Comparison of ENCODE assay signal across 28 mouse cellular contexts in the genomic region with DNA sequence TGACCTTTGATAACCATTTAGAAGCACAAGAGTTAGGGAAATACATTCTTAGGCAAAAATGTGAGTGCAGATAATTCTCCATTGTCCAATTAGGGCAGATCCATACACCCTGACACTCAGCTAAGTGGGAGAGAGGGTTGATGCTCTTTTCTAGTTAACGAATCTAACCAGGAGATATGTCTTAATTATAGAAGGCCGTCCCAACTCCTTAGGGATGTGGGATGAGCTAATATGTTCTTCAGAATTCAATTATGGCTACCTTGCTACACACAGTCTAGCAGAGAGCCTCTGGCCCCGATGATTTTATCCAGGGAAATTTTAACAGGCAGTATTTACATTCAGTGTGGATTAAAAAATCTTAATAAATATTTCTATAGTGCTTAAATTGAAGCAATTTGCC. TPM values are rescaled to one million over a fixed set of nuclear protein-coding genes. Genes with fewer than 3 reads are reported as not detected.
A peak's percentile ranks its signal among the peaks of the same experiment; 100 is the strongest.
DNase-seq lines count a peak whose midpoint lies in the region; ATAC-seq and TF ChIP-seq lines count a peak whose summit lies in the region.
"Had no signal": no experiment of that assay in that cellular context is flagged by ENCODE, and none has a peak within 500 bp of the region (broad histone marks: within the 10 kb centered on the region; RNA-seq: fewer than 3 reads in every experiment).

No protein-coding gene starts in this region.

- DNase-seq in embryonic facial prominence, embryonic 14.5 days (ENCODE audit: low spot score) = no peak
- DNase-seq in embryonic facial prominence, embryonic 10.5 days (ENCODE audit: low spot score) = no peak
- DNase-seq in hindbrain, postnatal 0 days (ENCODE audit: low spot score) = no peak
- DNase-seq: adrenal gland, adult 8-10 months; adrenal gland, postnatal 36 days; B cell, adult 2 months; cerebellum, adult 11 months; cerebellum, adult 8-10 months; cerebellum, postnatal 14 days; embryo, embryonic 11 days; gastrocnemius, postnatal 10 days; heart, adult 18-20 months; heart, postnatal 10 days; heart, postnatal 4 days had no signal

- H3K4me2 ChIP-seq in embryonic facial prominence, embryonic 14.5 days (ENCODE audit: low read depth, low read length) = no peak overlapping the region
- H3K4me2 ChIP-seq in hindbrain, embryonic 15.5 days = no peak overlapping the region
- no peak overlapping the region for H3K4me2 ChIP-seq in hindbrain, postnatal 0 days (ENCODE audit: low read depth, low read length)
- no peak overlapping the region for H3K4me2 ChIP-seq in midbrain, embryonic 13.5 days (replicated peaks)
- no peak overlapping the region for H3K4me2 ChIP-seq in midbrain, embryonic 16.5 days (ENCODE audit: low read length)
- no peak overlapping the region for H3K4me2 ChIP-seq in midbrain, embryonic 15.5 days
- H3K4me2 ChIP-seq: embryonic facial prominence, embryonic 12.5 days; forebrain, embryonic 12.5 days had no signal

- no peak overlapping the region for H3K27ac ChIP-seq in embryonic facial prominence, embryonic 14.5 days (replicated peaks; ENCODE audit: low read depth, low read length)
- no peak overlapping the region for H3K27ac ChIP-seq in embryonic facial prominence, embryonic 10.5 days (replicated peaks)
- no peak overlapping the region for H3K27ac ChIP-seq in hindbrain, embryonic 15.5 days (replicated peaks)
- H3K27ac ChIP-seq in hindbrain, postnatal 0 days = no peak overlapping the region
- H3K27ac ChIP-seq in midbrain, embryonic 13.5 days = no peak overlapping the region
- no peak overlapping the region for H3K27ac ChIP-seq in midbrain, embryonic 16.5 days (ENCODE audit: low read length)
- no peak overlapping the region for H3K27ac ChIP-seq in midbrain, embryonic 15.5 days
- H3K27ac ChIP-seq: embryonic facial prominence, embryonic 12.5 days; forebrain, embryonic 12.5 days; heart, embryonic 10.5 days had no signal

- no peaks in the 10 kb centered on the region for H3K27me3 ChIP-seq in embryonic facial prominence, embryonic 14.5 days (replicated peaks; ENCODE audit: control insufficient read depth, insufficient read depth, low read length)
- H3K27me3 ChIP-seq in embryonic facial prominence, embryonic 10.5 days (replicated peaks; ENCODE audit: low read depth, poor library complexity, severe bottlenecking) = no peaks in the 10 kb centered on the region
- H3K27me3 ChIP-seq in hindbrain, embryonic 15.5 days = no peaks in the 10 kb centered on the region
- no peaks in the 10 kb centered on the region for H3K27me3 ChIP-seq in hindbrain, postnatal 0 days (ENCODE audit: insufficient read depth, low read length)
- no peaks in the 10 kb centered on the region for H3K27me3 ChIP-seq in midbrain, embryonic 13.5 days
- no peaks in the 10 kb centered on the region for H3K27me3 ChIP-seq in midbrain, embryonic 16.5 days (ENCODE audit: control insufficient read depth, insufficient read depth, low read depth, low read length)
- H3K27me3 ChIP-seq in midbrain, embryonic 15.5 days (replicated peaks) = no peaks in the 10 kb centered on the region
- H3K27me3 ChIP-seq: embryonic facial prominence, embryonic 12.5 days; forebrain, embryonic 12.5 days had no signal

- WGBS in embryonic facial prominence, embryonic 14.5 days = 82% methylated on average over 3 of the region's 3 CpGs
- WGBS in embryonic facial prominence, embryonic 10.5 days = 84% methylated on average over 3 of the region's 3 CpGs
- WGBS in hindbrain, embryonic 15.5 days = 69% methylated on average over 3 of the region's 3 CpGs
- whole genome bisulfite sequencing in hindbrain, postnatal 0 days = 69% methylated on average over 3 of the region's 3 CpGs
- 80% methylated on average over 3 of the region's 3 CpGs for WGBS in midbrain, embryonic 13.5 days
- WGBS in midbrain, embryonic 16.5 days = 63% methylated on average over 3 of the region's 3 CpGs
- 73% methylated on average over 3 of the region's 3 CpGs for WGBS in midbrain, embryonic 15.5 days

- H3K4me3 ChIP-seq in embryonic facial prominence, embryonic 14.5 days (ENCODE audit: low read depth, low read length) = no peak overlapping the region
- no peak overlapping the region for H3K4me3 ChIP-seq in embryonic facial prominence, embryonic 10.5 days
- no peak overlapping the region for H3K4me3 ChIP-seq in hindbrain, embryonic 15.5 days
- no peak overlapping the region for H3K4me3 ChIP-seq in hindbrain, postnatal 0 days (ENCODE audit: low read length)
- H3K4me3 ChIP-seq in midbrain, embryonic 13.5 days (replicated peaks) = no peak overlapping the region
- no peak overlapping the region for H3K4me3 ChIP-seq in midbrain, embryonic 16.5 days (ENCODE audit: low read depth, low read length)
- H3K4me3 ChIP-seq in midbrain, embryonic 15.5 days = no peak overlapping the region
- H3K4me3 ChIP-seq: embryonic facial prominence, embryonic 12.5 days; forebrain, embryonic 12.5 days; heart, embryonic 10.5 days had no signal

- ATAC-seq in embryonic facial prominence, embryonic 14.5 days (ENCODE audit: low read depth) = 0 out of 2 replicates have a peak, but pooled peaks have one; percentile 30
- peak; percentile 56; the same call in 1 of the 2 replicates for ATAC-seq in hindbrain, embryonic 15.5 days (ENCODE audit: low FRiP score, low read depth)
- ATAC-seq in hindbrain, postnatal 0 days = no peak
- ATAC-seq in midbrain, embryonic 13.5 days = peak; percentile 45; the same call in 1 of the 2 replicates
- ATAC-seq in midbrain, embryonic 16.5 days = no peak; the same call in 1 of the 2 replicates
- ATAC-seq in midbrain, embryonic 15.5 days (replicated peaks) = 0 out of 2 replicates have a peak, but pooled peaks have one; percentile 52
- ATAC-seq: CD4-positive, CD25-positive, alpha-beta regulatory T cell, adult 4 months; forebrain, embryonic 16.5 days; inflammation-experienced regulatory T-cells, adult 6 months had no signal

- no peaks in the 10 kb centered on the region for H3K4me1 ChIP-seq in embryonic facial prominence, embryonic 14.5 days (ENCODE audit: control insufficient read depth, insufficient read depth, low read length)
- H3K4me1 ChIP-seq in embryonic facial prominence, embryonic 10.5 days = no peaks in the 10 kb centered on the region
- no peaks in the 10 kb centered on the region for H3K4me1 ChIP-seq in hindbrain, embryonic 15.5 days (replicated peaks)
- no peaks in the 10 kb centered on the region for H3K4me1 ChIP-seq in hindbrain, postnatal 0 days (ENCODE audit: insufficient read depth, low read length)
- no peaks in the 10 kb centered on the region for H3K4me1 ChIP-seq in midbrain, embryonic 13.5 days (replicated peaks)
- H3K4me1 ChIP-seq in midbrain, embryonic 16.5 days (ENCODE audit: control insufficient read depth, insufficient read depth, low read length) = no peaks in the 10 kb centered on the region
- no peaks in the 10 kb centered on the region for H3K4me1 ChIP-seq in midbrain, embryonic 15.5 days
- H3K4me1 ChIP-seq: embryonic facial prominence, embryonic 12.5 days; forebrain, embryonic 12.5 days; heart, embryonic 10.5 days had no signal

- H3K9ac ChIP-seq in embryonic facial prominence, embryonic 14.5 days (ENCODE audit: low read depth, low read length) = no peak overlapping the region
- H3K9ac ChIP-seq in hindbrain, embryonic 15.5 days = no peak overlapping the region
- no peak overlapping the region for H3K9ac ChIP-seq in hindbrain, postnatal 0 days (replicated peaks; ENCODE audit: low read length)
- no peak overlapping the region for H3K9ac ChIP-seq in midbrain, embryonic 13.5 days (replicated peaks)
- no peak overlapping the region for H3K9ac ChIP-seq in midbrain, embryonic 16.5 days (ENCODE audit: low read depth, low read length)
- H3K9ac ChIP-seq in midbrain, embryonic 15.5 days = no peak overlapping the region
- H3K9ac ChIP-seq: embryonic facial prominence, embryonic 12.5 days; forebrain, embryonic 12.5 days had no signal

- no peaks in the 10 kb centered on the region for H3K9me3 ChIP-seq in embryonic facial prominence, embryonic 14.5 days (ENCODE audit: control insufficient read depth, low read length)
- no peaks in the 10 kb centered on the region for H3K9me3 ChIP-seq in embryonic facial prominence, embryonic 10.5 days
- no peaks in the 10 kb centered on the region for H3K9me3 ChIP-seq in hindbrain, embryonic 15.5 days
- no peaks in the 10 kb centered on the region for H3K9me3 ChIP-seq in hindbrain, postnatal 0 days (ENCODE audit: low read length)
- H3K9me3 ChIP-seq in midbrain, embryonic 13.5 days = peaks cover 2% of the 10 kb centered on the region; the same call in 1 of the 2 replicates
- no peaks in the 10 kb centered on the region for H3K9me3 ChIP-seq in midbrain, embryonic 16.5 days (replicated peaks; ENCODE audit: control insufficient read depth, low read length, poor library complexity, severe bottlenecking)
- H3K9me3 ChIP-seq in midbrain, embryonic 15.5 days = no peaks in the 10 kb centered on the region
- H3K9me3 ChIP-seq: embryonic facial prominence, embryonic 12.5 days; forebrain, embryonic 12.5 days; heart, embryonic 10.5 days had no signal

- no peaks in the 10 kb centered on the region for H3K36me3 ChIP-seq in embryonic facial prominence, embryonic 14.5 days (ENCODE audit: control insufficient read depth, insufficient read depth, low read length)
- no peaks in the 10 kb centered on the region for H3K36me3 ChIP-seq in embryonic facial prominence, embryonic 10.5 days (replicated peaks)
- no peaks in the 10 kb centered on the region for H3K36me3 ChIP-seq in hindbrain, embryonic 15.5 days
- H3K36me3 ChIP-seq in hindbrain, postnatal 0 days (ENCODE audit: insufficient read depth, low read length) = no peaks in the 10 kb centered on the region
- no peaks in the 10 kb centered on the region for H3K36me3 ChIP-seq in midbrain, embryonic 13.5 days
- no peaks in the 10 kb centered on the region for H3K36me3 ChIP-seq in midbrain, embryonic 16.5 days (ENCODE audit: control insufficient read depth, insufficient read depth, low read length)
- no peaks in the 10 kb centered on the region for H3K36me3 ChIP-seq in midbrain, embryonic 15.5 days (replicated peaks)
- H3K36me3 ChIP-seq: embryonic facial prominence, embryonic 12.5 days; forebrain, embryonic 12.5 days; G1E; heart, embryonic 10.5 days had no signal

- no peak for TF ChIP-seq CTCF in hindbrain, postnatal 0 days (IDR thresholded peaks at IDR 0.05; ENCODE audit: low read depth)

RNA-seq across cellular contexts. Expression of gene Crp, which starts 3.0 kb away (rescaled TPM):
- polyA plus RNA-seq in embryonic facial prominence, embryonic 14.5 days (2014; fragmentation: Nextera tagmentation; extraction: Ambion mirVana) = not detected in 2 replicates
- polyA plus RNA-seq in embryonic facial prominence, embryonic 10.5 days (2016; fragmentation: Nextera tagmentation; extraction: Ambion mirVana) = not detected in 2 replicates
- polyA plus RNA-seq in hindbrain, embryonic 15.5 days (2015; fragmentation: Nextera tagmentation; extraction: Ambion mirVana) = 0.09 and 0.12 TPM in 2 replicates
- not detected in 2 replicates for total RNA-seq in hindbrain, postnatal 0 days (2014; rRNA removed)
- 0.10 and 0.14 TPM in 2 replicates for polyA plus RNA-seq in hindbrain, postnatal 0 days (2015; fragmentation: Nextera tagmentation; extraction: Ambion mirVana)
- not detected in 2 replicates for polyA plus RNA-seq in midbrain, embryonic 13.5 days (2015; fragmentation: Nextera tagmentation; extraction: Ambion mirVana)
- not detected in 2 replicates for polyA plus RNA-seq in midbrain, embryonic 16.5 days (2015; fragmentation: Nextera tagmentation; extraction: Ambion mirVana)
- polyA plus RNA-seq in midbrain, embryonic 15.5 days (2015; fragmentation: Nextera tagmentation; extraction: Ambion mirVana) = 0.13 TPM in 1 of 2 replicates, not detected in the other
- total RNA-seq: common myeloid progenitor, adult 5-6 weeks; heart, postnatal 10 days; heart, postnatal 4 days had no signal
- polyA plus RNA-seq: CD4-positive, CD25-positive, alpha-beta regulatory T cell, adult 4 months; embryonic facial prominence, embryonic 12.5 days; forebrain, embryonic 12.5 days; forebrain, embryonic 16.5 days; frontal cortex, adult 2 months; G1E; heart, embryonic 14.5 days; inflammation-experienced regulatory T-cells, adult 6 months had no signal

Comparison
In these comparisons a context has a peak if more than half of its experiments do, and no peak if none do; other contexts are left out.
1. ATAC-seq: peak in embryonic facial prominence, embryonic 14.5 days (single experiment), hindbrain, embryonic 15.5 days (single experiment), midbrain, embryonic 13.5 days (single experiment) and midbrain, embryonic 15.5 days (single experiment); none in hindbrain, postnatal 0 days (single experiment) and midbrain, embryonic 16.5 days (single experiment).